Mouse (Mus musculus): Measurements from ENCODE around the gene Foxn2. TPM values are rescaled to one million over a fixed set of nuclear protein-coding genes. Genes with fewer than 3 reads are reported as not detected.

Gene Foxn2
- 12.2 and 12.4 TPM in 2 replicates for polyA plus RNA-seq (2016; fragmentation: Nextera tagmentation; extraction: Ambion mirVana)

DNA sequence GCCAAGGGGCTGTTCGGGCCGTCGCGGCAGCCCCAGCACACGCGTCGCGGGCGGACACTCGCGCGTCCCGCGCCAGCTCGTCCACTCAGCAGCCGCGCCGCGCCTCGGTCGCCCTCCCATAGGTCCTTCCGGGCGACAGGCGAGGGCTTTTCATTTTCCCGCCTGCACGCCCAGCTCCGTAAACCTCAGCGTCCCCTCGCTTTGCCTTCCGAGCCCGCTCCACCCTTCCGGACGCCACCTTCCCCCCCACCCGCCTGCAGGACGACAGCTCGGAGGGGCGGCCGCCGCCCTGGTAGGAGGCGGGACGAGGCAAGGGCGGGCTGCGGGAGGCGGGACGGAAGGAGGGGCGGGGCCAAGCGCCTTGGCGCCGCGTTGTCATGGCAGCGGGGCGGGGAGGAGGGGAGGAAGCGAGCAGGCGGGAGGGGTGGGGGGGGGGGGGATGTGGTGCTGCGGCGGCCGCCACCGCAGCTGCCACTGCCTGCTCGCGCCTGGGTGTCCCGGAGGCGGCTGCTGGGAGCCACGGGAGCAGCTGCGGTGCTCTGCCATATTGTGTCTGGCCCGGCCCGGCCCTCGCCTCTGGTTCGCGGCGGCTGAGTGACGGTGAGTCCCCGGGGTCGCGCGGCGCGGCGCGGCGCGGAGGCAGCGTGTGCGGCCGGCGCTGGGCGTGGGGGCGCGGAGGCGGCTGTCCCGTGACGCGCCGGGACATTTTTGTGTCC, at the start of gene Foxn2:
Gene Foxn2 (plus strand): TSS at position 427 of the 716 bp plus-strand sequence.
- Histone ChIP-seq H3K36me3 (no peaks in the 10 kb centered on the region), H3K27me3 (replicated peaks) (no peaks in the 10 kb centered on the region), H3K4me1 (replicated peaks) (peaks cover 13% of the 10 kb centered on the region; the same call in 1 of the 2 replicates), H3K4me3 (peak within 1 kb of the TSS; percentile 96), H3K4me2 (peak within 1 kb of the TSS; percentile 72), H3K9ac (peak within 1 kb of the TSS; percentile 95), H3K9me3 (replicated peaks) (no peaks in the 10 kb centered on the region), H3K27ac (ENCODE audit: poor library complexity, severe bottlenecking) (peak within 1 kb of the TSS; percentile 90)
- WGBS: under 1% methylated on average over 82 of the region's 93 CpGs
- peak; percentile 96 for ATAC-seq (ENCODE audit: insufficient number of reproducible peaks, low FRiP score)

DNA sequence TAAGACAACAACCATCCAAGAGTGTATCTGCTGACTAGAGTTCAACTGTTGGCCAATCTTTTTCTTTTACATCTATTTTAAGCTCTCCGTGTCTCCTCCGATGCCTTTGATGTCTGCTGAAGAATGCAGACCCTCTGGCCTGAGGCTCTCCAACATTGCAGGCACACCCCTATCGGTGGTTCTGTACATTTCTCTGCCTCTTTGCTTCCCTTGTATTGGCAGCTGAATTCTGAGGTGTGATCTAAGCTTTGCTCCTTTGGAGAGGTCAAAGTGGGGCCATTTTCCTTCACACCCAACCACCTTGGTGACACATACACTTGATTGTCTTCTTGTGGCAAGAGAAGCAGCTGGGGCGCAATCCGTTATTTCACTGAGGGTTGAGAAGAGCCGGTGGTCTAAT, 43.0 kb upstream of the Foxn2 start:
- H3K4me3 ChIP-seq: no peak overlapping the region
- H3K4me1 ChIP-seq (replicated peaks): no peaks in the 10 kb centered on the region
- ATAC-seq (ENCODE audit: insufficient number of reproducible peaks, low FRiP score): no peak
- no peak overlapping the region for H3K4me2 ChIP-seq
- no peak overlapping the region for H3K9ac ChIP-seq
- WGBS: 63% methylated on average over 6 of the region's 6 CpGs
- no peaks in the 10 kb centered on the region for H3K9me3 ChIP-seq (replicated peaks)
- H3K27ac ChIP-seq (ENCODE audit: poor library complexity, severe bottlenecking): no peak overlapping the region
- H3K36me3 ChIP-seq: no peaks in the 10 kb centered on the region
- no peaks in the 10 kb centered on the region for H3K27me3 ChIP-seq (replicated peaks)

DNA sequence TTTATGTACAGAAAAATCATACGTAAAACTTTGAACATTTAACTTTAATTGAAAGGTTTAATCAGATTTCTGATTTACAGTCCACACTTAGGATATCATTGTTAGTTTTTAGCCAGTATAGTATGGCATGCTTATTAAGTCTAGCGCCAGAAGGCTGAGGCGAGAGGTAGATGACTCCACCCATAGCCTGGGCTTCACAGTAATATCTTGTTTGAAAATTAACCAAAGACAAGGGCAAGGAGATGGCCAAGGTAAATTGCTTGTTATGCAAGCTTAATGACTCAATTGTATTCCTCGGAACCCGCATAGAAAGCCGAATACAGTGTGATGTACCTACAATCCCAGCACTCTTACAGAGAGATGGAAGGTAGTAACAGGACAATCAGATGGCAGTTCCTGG, 42.4 kb upstream of the Foxn2 start:
- no peak overlapping the region for H3K4me3 ChIP-seq
- H3K9ac ChIP-seq: no peak overlapping the region
- no peak overlapping the region for H3K4me2 ChIP-seq
- WGBS: 93% methylated on average over 6 of the region's 6 CpGs
- no peaks in the 10 kb centered on the region for H3K36me3 ChIP-seq
- H3K27ac ChIP-seq (ENCODE audit: poor library complexity, severe bottlenecking): no peak overlapping the region
- H3K9me3 ChIP-seq (replicated peaks): no peaks in the 10 kb centered on the region
- no peak for ATAC-seq (ENCODE audit: insufficient number of reproducible peaks, low FRiP score)
- no peaks in the 10 kb centered on the region for H3K27me3 ChIP-seq (replicated peaks)
- no peaks in the 10 kb centered on the region for H3K4me1 ChIP-seq (replicated peaks)

DNA sequence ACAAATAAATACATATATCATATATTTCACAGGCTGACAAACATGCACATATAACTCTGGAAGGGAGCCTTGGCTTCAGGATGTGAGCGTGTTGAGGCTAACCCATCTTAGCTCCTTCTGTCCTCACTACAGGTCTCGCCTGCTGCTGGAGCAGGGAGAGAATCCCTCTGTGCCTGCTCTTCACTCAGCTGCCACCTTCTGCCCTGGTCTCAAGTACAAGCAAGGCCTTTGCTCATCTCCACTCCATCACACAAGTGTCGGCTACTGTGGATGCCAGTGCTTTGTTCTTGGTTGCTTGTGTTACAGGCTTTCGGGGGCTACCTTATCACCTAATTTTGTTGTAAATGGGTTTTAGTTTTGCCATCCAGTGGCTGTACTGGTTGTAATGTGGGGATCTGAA, 41.7 kb upstream of the Foxn2 start:
- 0 out of 2 replicates have a peak, but pooled peaks cover 3% of the 10 kb centered on the region for H3K27me3 ChIP-seq (replicated peaks)
- H3K36me3 ChIP-seq: no peaks in the 10 kb centered on the region
- H3K27ac ChIP-seq (ENCODE audit: poor library complexity, severe bottlenecking): no peak overlapping the region
- 67% methylated on average over 4 of the region's 4 CpGs for WGBS
- H3K4me3 ChIP-seq: no peak overlapping the region
- H3K4me1 ChIP-seq (replicated peaks): no peaks in the 10 kb centered on the region
- H3K4me2 ChIP-seq: no peak overlapping the region
- no peak for ATAC-seq (ENCODE audit: insufficient number of reproducible peaks, low FRiP score)
- H3K9ac ChIP-seq: no peak overlapping the region
- H3K9me3 ChIP-seq (replicated peaks): no peaks in the 10 kb centered on the region

DNA sequence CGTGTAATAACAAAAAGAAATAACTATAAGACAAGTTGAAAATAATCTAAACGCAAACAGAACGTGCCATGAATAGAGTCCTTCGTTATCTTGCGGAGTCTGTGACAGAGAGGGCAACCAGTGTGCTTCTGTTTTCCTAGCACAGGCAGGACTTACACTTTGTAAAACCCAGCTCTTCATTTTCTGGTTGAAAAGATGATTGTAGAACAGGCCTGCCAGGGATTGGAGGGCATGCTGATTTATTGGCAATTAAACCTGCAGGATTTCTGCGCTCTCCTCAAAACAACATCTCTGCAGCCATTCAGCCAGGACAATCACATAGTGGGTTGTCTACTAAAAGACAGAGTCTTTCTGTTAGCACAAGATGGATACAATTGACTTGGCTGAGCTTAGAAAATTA, 40.4 kb upstream of the Foxn2 start:
- Histone ChIP-seq H3K9me3 (replicated peaks) (no peaks in the 10 kb centered on the region), H3K27ac (ENCODE audit: poor library complexity, severe bottlenecking) (no peak overlapping the region), H3K36me3 (no peaks in the 10 kb centered on the region), H3K27me3 (replicated peaks) (0 out of 2 replicates have a peak, but pooled peaks cover 5% of the 10 kb centered on the region), H3K4me1 (replicated peaks) (no peaks in the 10 kb centered on the region), H3K4me3 (no peak overlapping the region), H3K9ac (no peak overlapping the region), H3K4me2 (no peak overlapping the region)
- no peak for ATAC-seq (ENCODE audit: insufficient number of reproducible peaks, low FRiP score)
- WGBS: 58% methylated on average over 6 of the region's 6 CpGs

DNA sequence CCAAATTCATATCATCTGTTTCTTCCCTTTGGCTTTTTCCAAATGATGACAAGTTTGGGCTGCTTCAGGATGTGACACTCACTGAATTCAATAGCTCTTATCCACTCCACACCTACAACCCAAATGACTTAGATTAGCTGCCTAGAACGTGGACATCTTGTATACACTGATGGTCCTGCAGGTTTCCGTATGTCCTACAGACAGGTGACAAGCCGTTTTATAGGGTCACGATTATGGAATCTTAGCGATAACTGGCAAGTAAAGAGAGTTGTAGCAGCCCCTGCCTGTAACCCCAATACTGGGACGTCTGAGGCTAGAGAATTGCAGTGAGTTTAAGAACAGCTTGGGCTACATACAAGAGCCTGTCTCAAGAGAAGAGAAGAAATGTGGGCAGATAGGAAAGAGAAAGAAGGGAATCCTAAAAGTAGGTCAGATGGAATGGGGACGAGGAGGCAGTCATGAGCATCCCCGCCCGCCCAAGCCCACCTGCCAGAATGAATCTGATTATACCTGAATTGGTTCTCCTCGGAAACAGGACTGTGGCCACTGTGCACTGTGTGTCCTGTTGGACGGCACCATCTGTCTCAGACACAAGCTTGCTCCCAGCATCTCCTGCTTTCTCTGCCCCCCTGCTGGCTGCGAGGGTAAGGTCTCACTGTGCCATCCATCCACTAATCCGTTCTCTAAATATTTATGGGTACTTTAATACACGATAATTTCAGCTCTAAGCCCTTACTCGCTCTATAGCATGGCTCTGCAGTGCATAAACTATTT, 39.6 kb upstream of the Foxn2 start:
- Histone ChIP-seq H3K4me1 (replicated peaks) (no peaks in the 10 kb centered on the region), H3K9ac (no peak overlapping the region), H3K27me3 (replicated peaks) (0 out of 2 replicates have a peak, but pooled peaks cover 5% of the 10 kb centered on the region), H3K27ac (ENCODE audit: poor library complexity, severe bottlenecking) (no peak overlapping the region), H3K9me3 (replicated peaks) (no peaks in the 10 kb centered on the region), H3K4me3 (no peak overlapping the region), H3K4me2 (no peak overlapping the region), H3K36me3 (no peaks in the 10 kb centered on the region)
- ATAC-seq (ENCODE audit: insufficient number of reproducible peaks, low FRiP score): no peak
- 69% methylated on average over 15 of the region's 15 CpGs for WGBS

DNA sequence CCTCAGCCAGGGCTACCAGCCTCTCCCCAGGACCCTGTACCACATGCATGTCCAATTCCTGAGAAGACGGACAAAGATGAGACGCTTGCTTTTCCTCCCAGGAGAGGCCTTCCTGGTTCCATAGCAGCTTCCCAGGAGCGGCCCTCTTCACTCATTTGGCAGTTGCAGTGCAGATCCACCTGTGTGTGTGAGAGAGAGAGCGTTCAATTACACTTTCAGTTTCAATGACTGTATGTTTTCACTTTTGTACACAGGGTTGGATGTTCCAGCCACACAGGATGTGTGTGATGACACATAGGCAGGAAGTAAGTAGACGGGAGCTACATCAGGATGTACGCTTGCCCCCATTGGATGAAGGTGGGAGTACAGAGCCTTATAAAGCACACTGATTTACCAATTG, 37.2 kb upstream of the Foxn2 start:
- no peaks in the 10 kb centered on the region for H3K36me3 ChIP-seq
- no peak overlapping the region for H3K9ac ChIP-seq
- H3K4me3 ChIP-seq: no peak overlapping the region
- ATAC-seq (ENCODE audit: insufficient number of reproducible peaks, low FRiP score): no peak
- no peaks in the 10 kb centered on the region for H3K4me1 ChIP-seq (replicated peaks)
- H3K27ac ChIP-seq (ENCODE audit: poor library complexity, severe bottlenecking): no peak overlapping the region
- no peaks in the 10 kb centered on the region for H3K9me3 ChIP-seq (replicated peaks)
- 78% methylated on average over 6 of the region's 6 CpGs for WGBS
- no peak overlapping the region for H3K4me2 ChIP-seq
- H3K27me3 ChIP-seq (replicated peaks): 0 out of 2 replicates have a peak, but pooled peaks cover 5% of the 10 kb centered on the region

DNA sequence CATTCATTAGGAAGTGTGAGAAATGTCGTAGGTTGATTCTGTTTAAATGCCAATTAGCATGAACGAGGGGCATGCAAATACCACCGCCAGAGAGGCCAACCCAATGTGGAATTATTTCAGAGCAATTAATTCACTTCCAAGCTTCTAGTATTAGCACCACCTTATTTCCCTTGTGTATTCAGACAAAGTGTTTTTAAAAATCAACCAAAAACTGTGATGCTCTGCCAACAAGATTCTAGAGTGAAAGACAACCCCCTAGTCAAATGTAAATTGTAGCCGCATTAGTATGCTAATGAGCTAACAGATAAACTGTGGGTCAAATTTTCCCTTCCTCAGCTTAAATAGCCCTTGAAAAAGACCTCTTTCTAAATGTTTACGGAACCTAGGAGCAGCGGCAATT, 36.0 kb upstream of the Foxn2 start:
- Histone ChIP-seq H3K4me2 (peak overlapping the region; percentile 66; the same call in 1 of the 2 replicates), H3K4me3 (peak overlapping the region; percentile 35), H3K27ac (ENCODE audit: poor library complexity, severe bottlenecking) (no peak overlapping the region), H3K36me3 (no peaks in the 10 kb centered on the region), H3K9me3 (replicated peaks) (no peaks in the 10 kb centered on the region), H3K9ac (no peak overlapping the region), H3K27me3 (replicated peaks) (0 out of 2 replicates have a peak, but pooled peaks cover 5% of the 10 kb centered on the region), H3K4me1 (replicated peaks) (no peaks in the 10 kb centered on the region)
- ATAC-seq (ENCODE audit: insufficient number of reproducible peaks, low FRiP score): no peak
- 13% methylated on average over 6 of the region's 6 CpGs for WGBS

DNA sequence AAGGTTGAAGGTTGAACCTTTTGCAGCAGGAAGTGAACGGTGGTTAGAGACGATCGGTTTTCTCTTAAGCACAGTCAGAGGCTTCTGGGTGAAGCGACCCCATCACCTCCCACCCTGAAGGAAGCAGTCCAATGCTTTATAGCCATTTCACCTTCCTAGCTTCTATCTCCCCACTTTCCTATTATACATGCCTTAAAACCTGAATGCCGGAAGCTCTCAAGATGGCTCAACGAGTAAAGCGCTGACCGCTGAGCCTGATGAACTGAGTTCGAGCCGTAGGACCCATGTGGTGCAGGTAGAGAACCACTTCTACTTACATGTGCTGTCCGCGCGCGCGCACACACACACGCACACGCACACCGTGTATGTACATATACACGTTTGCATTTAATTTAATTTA, 35.4 kb upstream of the Foxn2 start:
- no peaks in the 10 kb centered on the region for H3K36me3 ChIP-seq
- no peaks in the 10 kb centered on the region for H3K9me3 ChIP-seq (replicated peaks)
- 0 out of 2 replicates have a peak, but pooled peaks cover 5% of the 10 kb centered on the region for H3K27me3 ChIP-seq (replicated peaks)
- peak overlapping the region; percentile 66 for H3K4me2 ChIP-seq
- H3K9ac ChIP-seq: no peak overlapping the region
- no peak for ATAC-seq (ENCODE audit: insufficient number of reproducible peaks, low FRiP score)
- WGBS: 20% methylated on average over 19 of the region's 19 CpGs
- H3K27ac ChIP-seq (ENCODE audit: poor library complexity, severe bottlenecking): no peak overlapping the region
- no peaks in the 10 kb centered on the region for H3K4me1 ChIP-seq (replicated peaks)
- H3K4me3 ChIP-seq: peak overlapping the region; percentile 35

DNA sequence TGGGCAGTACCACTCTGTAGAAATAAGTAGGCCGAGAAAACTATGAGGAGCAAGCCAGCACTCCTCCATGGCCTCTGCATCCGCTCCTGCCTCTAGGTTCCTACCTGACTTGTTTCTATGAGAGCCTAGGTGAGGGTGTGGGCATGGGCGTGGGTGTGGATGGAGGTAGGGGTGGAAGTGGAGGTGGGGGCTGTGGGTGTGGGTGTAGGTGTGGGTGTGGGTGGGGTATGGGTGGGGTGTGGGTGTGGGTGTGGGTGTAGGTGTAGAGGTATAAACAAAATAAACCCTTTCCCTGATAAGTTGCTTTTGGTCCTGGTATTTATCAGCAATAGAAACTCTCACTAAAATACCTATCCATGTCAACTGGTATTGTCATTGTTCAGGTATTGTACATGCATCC, 30.8 kb upstream of the Foxn2 start:
- Histone ChIP-seq H3K9me3 (replicated peaks) (no peaks in the 10 kb centered on the region), H3K27me3 (replicated peaks) (no peaks in the 10 kb centered on the region)
- WGBS: 81% methylated on average over 3 of the region's 3 CpGs

DNA sequence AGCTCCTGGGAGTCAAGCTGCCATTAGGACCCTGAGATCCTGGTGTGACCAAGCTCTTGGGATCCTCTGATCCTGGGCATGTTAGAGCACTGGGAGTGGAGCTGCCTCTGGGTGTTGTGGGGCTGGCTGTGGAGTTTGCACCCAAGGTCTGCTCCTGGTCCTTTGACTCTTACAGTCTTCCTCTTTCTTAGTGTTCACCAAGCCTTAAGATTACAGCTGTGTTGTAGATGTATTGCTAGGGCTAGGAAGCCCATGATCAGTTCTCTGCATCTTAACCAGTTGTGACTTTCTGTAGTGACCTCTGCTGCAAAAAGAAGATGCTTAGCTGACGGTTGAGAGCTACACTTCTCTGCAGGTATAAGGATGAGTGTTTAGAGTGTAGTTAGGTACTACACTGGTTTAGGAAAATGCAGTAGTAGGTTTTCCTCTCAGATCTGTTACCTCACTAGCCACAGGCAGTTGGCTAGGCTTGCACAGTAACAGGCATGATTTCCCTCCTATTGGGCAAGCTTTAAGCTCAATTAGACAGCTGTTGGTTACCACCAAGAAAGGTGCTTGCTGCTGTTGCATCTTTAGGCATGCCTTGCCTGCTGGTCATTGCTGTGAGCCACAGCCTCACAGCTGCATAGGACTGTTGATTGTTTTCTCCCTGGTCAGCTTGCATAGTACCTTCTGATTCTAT, 27.2 kb upstream of the Foxn2 start:
- no peak for ATAC-seq (ENCODE audit: insufficient number of reproducible peaks, low FRiP score)
- Histone ChIP-seq H3K27me3 (replicated peaks) (no peaks in the 10 kb centered on the region), H3K9me3 (replicated peaks) (no peaks in the 10 kb centered on the region), H3K36me3 (no peaks in the 10 kb centered on the region), H3K4me1 (replicated peaks) (0 out of 2 replicates have a peak, but pooled peaks cover 4% of the 10 kb centered on the region), H3K4me2 (no peak overlapping the region), H3K27ac (ENCODE audit: poor library complexity, severe bottlenecking) (no peak overlapping the region), H3K4me3 (no peak overlapping the region), H3K9ac (no peak overlapping the region)
- 80% methylated on average over 1 of the region's 1 CpGs for WGBS

More for the DNA sequence above, 30.8 kb upstream of the Foxn2 start:
- ATAC-seq (ENCODE audit: insufficient number of reproducible peaks, low FRiP score): no peak
- no peak overlapping the region for H3K4me2 ChIP-seq
- H3K27ac ChIP-seq (ENCODE audit: poor library complexity, severe bottlenecking): no peak overlapping the region
- H3K4me1 ChIP-seq (replicated peaks): 0 out of 2 replicates have a peak, but pooled peaks cover 4% of the 10 kb centered on the region
- no peak overlapping the region for H3K9ac ChIP-seq
- H3K36me3 ChIP-seq: no peaks in the 10 kb centered on the region
- no peak overlapping the region for H3K4me3 ChIP-seq

Measured in heart, embryonic 12.5 days (tissue).